Mouse (Mus musculus) layer of hippocampus, adult 9-10 months (tissue): ENCODE measurements around the gene Tmem242.

Source experiments
- DNase-seq: peaks from one replicate; pipeline ENCODE4 v3.0.0; 2022; ENCODE audit warnings: low spot score

Tmem242 gene

DNA sequence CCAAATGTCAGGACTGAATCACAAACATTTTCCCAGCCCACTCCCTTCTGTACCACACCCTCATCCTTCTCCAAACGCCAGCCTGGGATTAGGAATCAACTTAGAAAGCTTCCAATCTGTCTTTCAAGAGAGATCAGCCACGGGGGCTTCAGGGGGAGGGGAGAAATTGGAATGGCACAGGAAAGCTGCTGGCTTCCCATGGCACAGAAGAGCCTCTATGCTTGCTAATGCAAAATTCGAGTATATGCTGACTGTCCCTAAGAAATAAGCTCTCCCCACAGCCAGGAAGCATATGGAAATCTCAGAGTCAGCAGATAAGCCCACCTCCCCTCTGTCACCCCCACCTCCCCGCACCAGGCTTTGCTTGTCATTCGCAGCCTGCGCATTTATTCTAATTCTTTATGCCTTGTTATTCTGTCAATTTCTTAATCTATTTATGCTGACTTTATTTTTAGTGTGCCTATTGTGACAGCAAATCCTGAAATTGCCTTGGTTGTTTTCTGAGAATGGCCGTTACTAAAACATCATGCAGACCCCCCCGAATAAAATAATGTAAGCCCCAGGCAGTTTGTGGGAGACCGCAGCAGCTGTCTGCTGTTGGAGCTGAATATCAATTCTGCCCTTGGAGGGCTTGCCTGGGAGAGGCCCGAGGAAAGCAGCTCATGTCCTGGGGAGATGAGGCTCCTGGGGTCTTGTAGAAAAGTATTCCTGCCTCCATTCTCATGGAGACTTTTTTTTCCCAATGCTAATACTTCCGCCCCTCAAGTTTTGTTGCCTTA lies 62.7 kb downstream of the Tmem242 start:
- no peak for DNase-seq

DNA sequence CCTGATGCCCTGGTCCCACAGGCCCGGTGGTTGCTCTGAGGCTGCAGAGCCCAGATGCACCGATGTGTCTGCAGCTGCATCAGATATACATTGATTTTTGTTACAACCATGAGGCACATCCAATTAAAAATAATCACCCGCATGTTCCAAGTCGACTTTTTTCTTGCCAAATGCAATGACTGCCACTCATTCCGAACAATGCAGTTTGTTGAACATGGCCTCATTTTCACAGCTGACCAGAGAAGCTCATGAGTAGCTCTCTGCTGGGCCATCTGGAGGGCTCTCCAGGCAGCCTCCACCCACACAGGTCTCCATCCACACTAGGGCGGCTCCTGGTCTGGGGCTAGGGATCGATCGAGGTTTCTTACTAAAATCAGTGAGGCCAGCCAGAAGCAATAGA lies 67.1 kb downstream of the Tmem242 start:
- DNase-seq, result no peak

DNA sequence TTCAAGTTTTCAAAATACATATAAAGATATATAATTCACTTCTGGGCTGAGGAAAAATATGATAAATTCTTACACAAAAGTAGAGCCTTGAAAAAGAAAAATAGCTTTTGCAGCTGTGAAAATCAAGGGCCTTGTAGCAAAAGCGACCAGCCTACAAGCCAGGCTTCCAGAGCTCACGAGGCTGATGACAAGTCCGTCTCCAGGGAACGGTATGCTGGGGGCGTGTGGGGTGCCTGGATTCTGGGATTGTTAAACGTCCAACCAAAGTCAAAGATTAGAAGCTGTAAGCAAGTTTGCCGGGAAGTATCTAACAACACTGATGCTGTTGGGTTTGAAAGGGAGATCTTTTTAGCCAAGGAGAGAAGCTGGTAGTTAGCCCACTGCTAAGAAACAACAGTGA lies 68.5 kb downstream of the Tmem242 start:
- DNase-seq, result no peak

DNA sequence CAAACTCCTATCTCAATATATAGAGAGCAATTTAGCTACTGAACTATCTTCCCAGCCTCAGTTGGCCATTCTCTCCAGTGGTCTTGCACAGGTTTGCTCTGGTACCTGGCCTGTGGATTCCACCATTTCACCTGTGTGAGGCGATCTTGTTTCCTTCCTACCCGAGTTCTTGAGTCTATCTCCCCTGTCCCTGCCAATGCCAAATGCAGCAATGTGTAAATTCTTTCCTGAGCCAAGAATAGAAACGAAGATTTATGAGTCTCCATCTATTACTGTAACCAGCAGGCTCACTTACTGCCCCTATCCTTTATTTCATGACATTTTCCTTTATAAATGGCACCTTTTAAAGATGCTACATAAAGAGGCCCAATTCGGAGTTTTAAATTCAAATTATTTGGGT lies 69.0 kb downstream of the Tmem242 start:
- DNase-seq, result no peak

DNA sequence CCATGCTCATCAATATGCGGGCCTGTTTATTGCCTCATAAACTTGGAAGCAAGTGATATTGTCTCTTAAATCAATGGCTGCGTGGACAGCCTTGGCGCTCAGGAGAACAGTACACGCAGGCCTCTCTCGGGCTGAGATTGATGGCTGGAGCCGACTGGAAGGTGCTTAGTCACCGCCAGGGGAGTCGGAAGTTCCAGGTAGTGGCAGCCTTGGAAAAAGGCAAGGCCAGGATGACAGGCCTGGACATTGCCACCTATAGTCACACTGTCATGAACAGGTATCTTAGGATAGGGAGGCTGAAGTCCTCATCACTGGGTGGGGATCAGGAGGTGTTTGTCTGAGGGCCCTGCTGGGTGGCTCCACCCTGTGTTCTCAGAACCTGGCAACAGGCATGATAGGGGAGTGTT lies 74.1 kb downstream of the Tmem242 start:
- DNase-seq, result no peak
